Comparison of ENCODE assay signal across 8 mouse cellular contexts in the genomic region with DNA sequence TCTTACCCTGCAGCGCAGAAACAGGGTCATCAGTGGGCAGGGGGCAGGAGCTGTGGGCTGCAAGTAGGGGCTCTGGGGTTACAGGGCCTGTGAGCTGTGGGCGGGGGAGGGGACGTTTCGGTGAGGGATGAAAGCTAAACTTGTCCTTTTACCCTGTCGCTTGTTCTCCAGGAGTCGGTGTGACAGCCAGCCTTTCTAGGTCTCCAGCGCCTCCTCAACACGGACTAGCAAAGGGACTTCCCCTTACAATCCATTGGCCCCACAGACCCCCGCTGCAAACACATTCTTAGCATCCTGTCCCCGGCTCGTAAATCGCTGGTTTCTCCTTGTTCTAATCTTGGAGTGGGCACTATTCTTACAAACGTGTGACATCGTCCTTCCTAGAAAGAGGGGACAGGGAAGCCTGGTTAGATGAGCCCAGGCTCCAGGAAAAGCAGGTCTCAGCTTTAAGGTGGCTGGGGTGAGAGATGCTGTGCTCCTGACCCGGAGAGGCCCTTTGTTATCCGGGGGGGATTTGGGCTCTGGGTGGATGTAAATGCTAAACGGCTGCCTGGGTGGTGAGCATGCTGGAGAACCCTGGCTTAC. TPM values are rescaled to one million over a fixed set of nuclear protein-coding genes. Genes with fewer than 3 reads are reported as not detected.
A peak's percentile ranks its signal among the peaks of the same experiment; 100 is the strongest.
DNase-seq lines count a peak whose midpoint lies in the region; ATAC-seq and TF ChIP-seq lines count a peak whose summit lies in the region.

No protein-coding gene starts in this region.

- no peak for TF ChIP-seq POLR2A in liver, adult 2 months (IDR thresholded peaks at IDR 0.05; ENCODE audit: extremely low read depth, insufficient read depth, low read length)
- no peak for TF ChIP-seq POLR2A in bone marrow, adult 2 months (IDR thresholded peaks at IDR 0.05; ENCODE audit: borderline replicate concordance, control insufficient read depth, low read depth, low read length)

- no peaks in the 10 kb centered on the region for H3K27me3 ChIP-seq in liver, adult 2 months (ENCODE audit: control insufficient read depth, insufficient read depth, low read length)
- no peaks in the 10 kb centered on the region for H3K27me3 ChIP-seq in forebrain, embryonic 13.5 days
- no peaks in the 10 kb centered on the region for H3K27me3 ChIP-seq in intestine, embryonic 16.5 days (replicated peaks; ENCODE audit: control insufficient read depth, insufficient read depth, low read length)
- peaks cover 19% of the 10 kb centered on the region for H3K27me3 ChIP-seq in midbrain, embryonic 10.5 days (ENCODE audit: low read depth, poor library complexity, severe bottlenecking)

- H3K9ac ChIP-seq in liver, adult 2 months (ENCODE audit: low read depth, low read length): peak overlapping the region; percentile 67
- H3K9ac ChIP-seq in forebrain, embryonic 13.5 days: peak overlapping the region; percentile 55
- peak overlapping the region; percentile 65 for H3K9ac ChIP-seq in intestine, embryonic 16.5 days (ENCODE audit: low read depth, low read length)

- H3K36me3 ChIP-seq in liver, adult 2 months (ENCODE audit: control insufficient read depth, insufficient read depth, low read length): no peaks in the 10 kb centered on the region
- H3K36me3 ChIP-seq in forebrain, embryonic 13.5 days (ENCODE audit: poor library complexity, severe bottlenecking): no peaks in the 10 kb centered on the region
- no peaks in the 10 kb centered on the region for H3K36me3 ChIP-seq in intestine, embryonic 16.5 days (ENCODE audit: control insufficient read depth, insufficient read depth, low read length)
- no peaks in the 10 kb centered on the region for H3K36me3 ChIP-seq in midbrain, embryonic 10.5 days

- peak overlapping the region; percentile 92 for H3K27ac ChIP-seq in liver, adult 2 months (replicated peaks; ENCODE audit: insufficient read depth, low read depth, low read length)
- H3K27ac ChIP-seq in bone marrow, adult 2 months (ENCODE audit: control insufficient read depth, insufficient read depth, low read depth, low read length, poor library complexity): 0 out of 2 replicates have a peak overlapping the region, but pooled peaks have one; percentile 35
- peak overlapping the region; percentile 76 for H3K27ac ChIP-seq in forebrain, embryonic 13.5 days
- H3K27ac ChIP-seq in intestine, embryonic 16.5 days (ENCODE audit: low read length): peak overlapping the region; percentile 97
- peak overlapping the region; percentile 89 for H3K27ac ChIP-seq in midbrain, embryonic 10.5 days (replicated peaks)

- TF ChIP-seq CTCF in liver, adult 2 months (IDR thresholded peaks at IDR 0.05; ENCODE audit: low read depth, low read length): no peak
- TF ChIP-seq CTCF in bone marrow, adult 2 months (IDR thresholded peaks at IDR 0.05; ENCODE audit: control insufficient read depth, insufficient read depth, low read length): no peak

- peak overlapping the region; percentile 53 for H3K4me2 ChIP-seq in forebrain, embryonic 13.5 days
- peak overlapping the region; percentile 55 for H3K4me2 ChIP-seq in intestine, embryonic 16.5 days (ENCODE audit: low read depth, low read length)

- H3K79me2 ChIP-seq in liver, adult 2 months (ENCODE audit: control insufficient read depth, insufficient read depth, low read length): no peaks in the 10 kb centered on the region

- peak overlapping the region; percentile 9 for H3K4me3 ChIP-seq in liver, adult 2 months (ENCODE audit: insufficient read depth, low read depth, low read length)
- H3K4me3 ChIP-seq in bone marrow, adult 2 months (replicated peaks; ENCODE audit: control insufficient read depth, low read depth, low read length): peak overlapping the region; percentile 57
- peak overlapping the region; percentile 9; the same call in 1 of the 2 replicates for H3K4me3 ChIP-seq in forebrain, embryonic 13.5 days
- H3K4me3 ChIP-seq in intestine, embryonic 16.5 days (ENCODE audit: low read length): peak overlapping the region; percentile 40
- peak overlapping the region; percentile 43 for H3K4me3 ChIP-seq in midbrain, embryonic 10.5 days

- 0 out of 2 replicates have a peak, but pooled peaks have one; percentile 2 for ATAC-seq in forebrain, embryonic 13.5 days
- ATAC-seq in intestine, embryonic 16.5 days: no peak

- peaks cover 28% of the 10 kb centered on the region for H3K4me1 ChIP-seq in liver, adult 2 months (ENCODE audit: control insufficient read depth, insufficient read depth, low read length)
- H3K4me1 ChIP-seq in bone marrow, adult 2 months (ENCODE audit: control insufficient read depth, insufficient read depth, low read length): peaks cover 3% of the 10 kb centered on the region; the same call in 1 of the 2 replicates
- peaks cover 60% of the 10 kb centered on the region for H3K4me1 ChIP-seq in forebrain, embryonic 13.5 days
- H3K4me1 ChIP-seq in intestine, embryonic 16.5 days (ENCODE audit: control insufficient read depth, insufficient read depth, low read length): peaks cover 59% of the 10 kb centered on the region
- peaks cover 71% of the 10 kb centered on the region for H3K4me1 ChIP-seq in midbrain, embryonic 10.5 days

- WGBS in liver, adult 2 months: 6% methylated on average over 17 of the region's 17 CpGs
- 8% methylated on average over 17 of the region's 17 CpGs for WGBS in bone marrow, adult 2 months
- WGBS in forebrain, embryonic 13.5 days: 5% methylated on average over 17 of the region's 17 CpGs
- 8% methylated on average over 17 of the region's 17 CpGs for WGBS in intestine, embryonic 16.5 days
- 2% methylated on average over 17 of the region's 17 CpGs for WGBS in midbrain, embryonic 10.5 days

- H3K9me3 ChIP-seq in forebrain, embryonic 13.5 days (replicated peaks): no peaks in the 10 kb centered on the region
- no peaks in the 10 kb centered on the region for H3K9me3 ChIP-seq in intestine, embryonic 16.5 days (ENCODE audit: control insufficient read depth, low read length)
- H3K9me3 ChIP-seq in midbrain, embryonic 10.5 days (replicated peaks): no peaks in the 10 kb centered on the region

- intact Hi-C loops in left cerebral cortex, postnatal 4 days (cut with DNase I): no loop called here

- peak; percentile 57 for DNase-seq in liver, adult 2 months (ENCODE audit: extremely low read depth, low read depth, low spot score)
- DNase-seq in liver: no peak
- DNase-seq in midbrain, embryonic 10.5 days (ENCODE audit: low spot score): peak; percentile 65
- DNase-seq in testis, postnatal 10 days (ENCODE audit: low spot score): peak; percentile 71
- no peak for DNase-seq in left cerebral cortex, postnatal 4 days

RNA-seq across cellular contexts. Expression of a gene that starts 7.6 kb away (rescaled TPM):
- total RNA-seq in liver, adult 2 months (2014; rRNA removed): 19.0 and 45.4 TPM in 2 replicates
- polyA plus RNA-seq in liver, adult 2 months (2012; rRNA removed): 75.4 and 106 TPM in 2 replicates
- polyA plus RNA-seq in bone marrow, adult 2 months (2011; ENCODE audit: insufficient read depth, insufficient read length, low replicate concordance, missing spikeins): 2.4 and 4.8 TPM in 2 replicates
- polyA plus RNA-seq in forebrain, embryonic 13.5 days (2015; fragmentation: Nextera tagmentation; extraction: Ambion mirVana): 2.1 and 2.3 TPM in 2 replicates
- polyA plus RNA-seq in intestine, embryonic 16.5 days (2015; fragmentation: Nextera tagmentation; extraction: Ambion mirVana): 2.3 and 2.7 TPM in 2 replicates
- 1.4 TPM in 2 replicates for polyA plus RNA-seq in midbrain, embryonic 10.5 days (2016; fragmentation: Nextera tagmentation; extraction: Ambion mirVana)
- total RNA-seq in left cerebral cortex, postnatal 4 days (2021): 10 to 100 TPM; 31.9 TPM

RNA-seq across cellular contexts. Expression of a gene that starts 12.6 kb away (rescaled TPM):
- 15.5 and 17.7 TPM in 2 replicates for total RNA-seq in liver, adult 2 months (2014; rRNA removed)
- 17.0 and 17.2 TPM in 2 replicates for polyA plus RNA-seq in liver, adult 2 months (2012; rRNA removed)
- polyA plus RNA-seq in bone marrow, adult 2 months (2011; ENCODE audit: insufficient read depth, insufficient read length, low replicate concordance, missing spikeins): 46.7 and 69.9 TPM in 2 replicates
- polyA plus RNA-seq in forebrain, embryonic 13.5 days (2015; fragmentation: Nextera tagmentation; extraction: Ambion mirVana): 31.3 and 32.9 TPM in 2 replicates
- 13.5 and 14.5 TPM in 2 replicates for polyA plus RNA-seq in intestine, embryonic 16.5 days (2015; fragmentation: Nextera tagmentation; extraction: Ambion mirVana)
- 22.9 and 24.3 TPM in 2 replicates for polyA plus RNA-seq in midbrain, embryonic 10.5 days (2016; fragmentation: Nextera tagmentation; extraction: Ambion mirVana)
- total RNA-seq in left cerebral cortex, postnatal 4 days (2021): 100 to 1,000 TPM; 163 to 166 TPM

RNA-seq across cellular contexts. Expression of a gene that starts 22.0 kb away (rescaled TPM):
- 3.6 and 6.6 TPM in 2 replicates for total RNA-seq in liver, adult 2 months (2014; rRNA removed)
- 11.2 and 12.5 TPM in 2 replicates for polyA plus RNA-seq in liver, adult 2 months (2012; rRNA removed)
- polyA plus RNA-seq in bone marrow, adult 2 months (2011; ENCODE audit: insufficient read depth, insufficient read length, low replicate concordance, missing spikeins): 29.3 and 38.5 TPM in 2 replicates
- 46.4 and 51.1 TPM in 2 replicates for polyA plus RNA-seq in forebrain, embryonic 13.5 days (2015; fragmentation: Nextera tagmentation; extraction: Ambion mirVana)
- 23.1 and 24.3 TPM in 2 replicates for polyA plus RNA-seq in intestine, embryonic 16.5 days (2015; fragmentation: Nextera tagmentation; extraction: Ambion mirVana)
- polyA plus RNA-seq in midbrain, embryonic 10.5 days (2016; fragmentation: Nextera tagmentation; extraction: Ambion mirVana): 49.0 and 55.7 TPM in 2 replicates
- total RNA-seq in left cerebral cortex, postnatal 4 days (2021): 10 to 100 TPM; 61.0 to 67.1 TPM

RNA-seq across cellular contexts. Expression of a gene that starts 42.3 kb away (rescaled TPM):
- 5.5 and 8.9 TPM in 2 replicates for total RNA-seq in liver, adult 2 months (2014; rRNA removed)
- 13.6 and 14.9 TPM in 2 replicates for polyA plus RNA-seq in liver, adult 2 months (2012; rRNA removed)
- 27.5 and 35.4 TPM in 2 replicates for polyA plus RNA-seq in bone marrow, adult 2 months (2011; ENCODE audit: insufficient read depth, insufficient read length, low replicate concordance, missing spikeins)
- 93.5 and 95.2 TPM in 2 replicates for polyA plus RNA-seq in forebrain, embryonic 13.5 days (2015; fragmentation: Nextera tagmentation; extraction: Ambion mirVana)
- 41.5 and 42.0 TPM in 2 replicates for polyA plus RNA-seq in intestine, embryonic 16.5 days (2015; fragmentation: Nextera tagmentation; extraction: Ambion mirVana)
- 9.5 and 15.6 TPM in 2 replicates for polyA plus RNA-seq in midbrain, embryonic 10.5 days (2016; fragmentation: Nextera tagmentation; extraction: Ambion mirVana)
- 1,000 to 10,000 TPM; 1,274 to 1,289 TPM for total RNA-seq in left cerebral cortex, postnatal 4 days (2021)

RNA-seq across cellular contexts. Expression of a gene that starts 53.5 kb away (rescaled TPM):
- 3.9 and 6.2 TPM in 2 replicates for total RNA-seq in liver, adult 2 months (2014; rRNA removed)
- 16.2 and 23.2 TPM in 2 replicates for polyA plus RNA-seq in liver, adult 2 months (2012; rRNA removed)
- 26.7 and 28.7 TPM in 2 replicates for polyA plus RNA-seq in bone marrow, adult 2 months (2011; ENCODE audit: insufficient read depth, insufficient read length, low replicate concordance, missing spikeins)
- 79.0 and 86.0 TPM in 2 replicates for polyA plus RNA-seq in forebrain, embryonic 13.5 days (2015; fragmentation: Nextera tagmentation; extraction: Ambion mirVana)
- 36.8 and 38.5 TPM in 2 replicates for polyA plus RNA-seq in intestine, embryonic 16.5 days (2015; fragmentation: Nextera tagmentation; extraction: Ambion mirVana)
- polyA plus RNA-seq in midbrain, embryonic 10.5 days (2016; fragmentation: Nextera tagmentation; extraction: Ambion mirVana): 74.1 and 82.2 TPM in 2 replicates
- total RNA-seq in left cerebral cortex, postnatal 4 days (2021): 10 to 100 TPM; 96.8 to 99.4 TPM

Comparison
In these comparisons a context has a peak if more than half of its experiments do, and no peak if none do; other contexts are left out.
1. DNase-seq: peak in liver, adult 2 months (single experiment), midbrain, embryonic 10.5 days (single experiment) and testis, postnatal 10 days (single experiment); none in liver (single experiment) and left cerebral cortex, postnatal 4 days (single experiment).
2. H3K27ac ChIP-seq: peak in every context shown above with its lines; median percentile 97 in intestine, embryonic 16.5 days; 92 in liver, adult 2 months; 89 in midbrain, embryonic 10.5 days; 76 in forebrain, embryonic 13.5 days; 35 in bone marrow, adult 2 months.
3. RNA of a gene that starts 7.6 kb away (polyA plus RNA-seq): 75.4 to 106 TPM in liver, adult 2 months; 2.4 to 4.8 TPM in bone marrow, adult 2 months, 2.1 to 2.3 TPM in forebrain, embryonic 13.5 days, 2.3 to 2.7 TPM in intestine, embryonic 16.5 days and 1.4 TPM in midbrain, embryonic 10.5 days; every median in the first group is over 10 times any median in the second.
4. Peak in every context shown above with its lines, with median percentiles within 50 percentile points of each other: H3K4me3 ChIP-seq and H3K9ac ChIP-seq.